Mouse (Mus musculus) cerebellum, adult (tissue): ENCODE measurements around the gene Sypl2.
"Not testable (repeated sequence)": the region's sequence is repeated elsewhere in the genome, so short reads cannot be mapped to it uniquely, and the experiment has no call there.

Experiments used
- ATAC-seq: cut with Nextera tagmentation; 2 replicates; pipeline ENCODE4 v1.9.2; 2017; ENCODE audit warnings: mild to moderate bottlenecking, moderate library complexity, mixed read lengths; ENCODE audit not compliant: insufficient number of reproducible peaks, low FRiP score, low TSS enrichment

Sypl2 gene

DNA sequence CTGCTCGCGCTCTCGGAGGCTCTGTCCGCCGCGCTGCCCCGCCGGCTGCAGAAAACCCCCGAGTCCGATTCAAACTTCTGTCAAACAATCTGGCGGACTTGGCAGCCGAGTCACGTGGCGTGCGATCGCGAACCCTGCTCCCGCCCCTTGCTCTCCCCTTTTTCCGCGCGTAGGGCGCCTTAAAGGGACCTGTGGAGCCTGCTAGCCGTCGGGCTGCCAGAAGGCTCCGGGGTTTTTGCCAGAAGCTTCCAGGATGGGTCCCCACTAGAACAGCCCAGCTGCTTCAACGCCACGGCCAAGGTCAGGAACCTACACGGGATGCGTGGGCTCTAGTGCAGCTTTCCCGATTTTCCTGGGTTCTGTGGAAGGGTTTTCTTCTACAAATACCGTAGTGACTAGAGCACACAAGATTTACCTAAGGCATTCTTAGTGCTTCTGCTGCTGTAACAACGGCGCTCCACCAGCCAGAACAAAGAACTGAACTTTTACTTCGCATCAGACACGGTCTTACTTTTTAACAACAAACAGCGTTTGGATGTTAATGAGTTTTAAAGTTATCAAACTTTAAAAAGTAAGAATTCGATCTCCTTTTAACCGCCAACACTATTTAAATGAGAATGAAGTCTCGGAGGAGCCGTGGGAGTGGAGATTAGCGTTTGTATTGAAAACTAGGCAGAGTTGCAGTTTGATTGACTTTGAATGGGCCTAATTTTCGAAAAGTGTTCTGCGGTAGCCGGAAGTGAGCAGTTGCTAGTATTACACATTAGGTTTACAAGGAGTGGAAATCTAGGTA, at the start of gene Sypl2:
Sypl2 (minus strand) TSS at position 91 of the 793 bp plus-strand sequence.
- ATAC-seq, result no peak

DNA sequence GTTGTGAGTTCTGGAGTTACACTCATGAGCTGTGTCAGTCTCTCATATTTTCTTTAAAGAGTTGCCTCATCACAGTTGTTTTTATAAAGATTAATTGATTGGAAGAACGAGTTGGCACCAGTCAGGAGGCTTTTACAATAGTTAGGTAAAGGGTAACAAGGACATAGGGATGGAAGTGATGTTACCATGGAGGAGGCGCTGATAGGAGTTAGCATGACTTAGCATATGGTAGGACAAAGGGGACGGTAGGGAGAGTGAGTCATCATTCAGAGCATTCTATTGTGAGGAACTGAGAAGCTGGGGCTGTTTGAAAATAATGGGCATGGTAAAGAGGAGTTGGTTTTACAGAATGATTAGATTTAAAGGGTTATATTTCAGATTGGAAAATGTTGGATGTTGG, 32.9 kb upstream of the Sypl2 start:
- ATAC-seq, result no peak

- no peak for ATAC-seq
Measured at GRCm38 (mm10) chr3:108257831-108258500, 31.5 kb upstream of the Sypl2 start.

DNA sequence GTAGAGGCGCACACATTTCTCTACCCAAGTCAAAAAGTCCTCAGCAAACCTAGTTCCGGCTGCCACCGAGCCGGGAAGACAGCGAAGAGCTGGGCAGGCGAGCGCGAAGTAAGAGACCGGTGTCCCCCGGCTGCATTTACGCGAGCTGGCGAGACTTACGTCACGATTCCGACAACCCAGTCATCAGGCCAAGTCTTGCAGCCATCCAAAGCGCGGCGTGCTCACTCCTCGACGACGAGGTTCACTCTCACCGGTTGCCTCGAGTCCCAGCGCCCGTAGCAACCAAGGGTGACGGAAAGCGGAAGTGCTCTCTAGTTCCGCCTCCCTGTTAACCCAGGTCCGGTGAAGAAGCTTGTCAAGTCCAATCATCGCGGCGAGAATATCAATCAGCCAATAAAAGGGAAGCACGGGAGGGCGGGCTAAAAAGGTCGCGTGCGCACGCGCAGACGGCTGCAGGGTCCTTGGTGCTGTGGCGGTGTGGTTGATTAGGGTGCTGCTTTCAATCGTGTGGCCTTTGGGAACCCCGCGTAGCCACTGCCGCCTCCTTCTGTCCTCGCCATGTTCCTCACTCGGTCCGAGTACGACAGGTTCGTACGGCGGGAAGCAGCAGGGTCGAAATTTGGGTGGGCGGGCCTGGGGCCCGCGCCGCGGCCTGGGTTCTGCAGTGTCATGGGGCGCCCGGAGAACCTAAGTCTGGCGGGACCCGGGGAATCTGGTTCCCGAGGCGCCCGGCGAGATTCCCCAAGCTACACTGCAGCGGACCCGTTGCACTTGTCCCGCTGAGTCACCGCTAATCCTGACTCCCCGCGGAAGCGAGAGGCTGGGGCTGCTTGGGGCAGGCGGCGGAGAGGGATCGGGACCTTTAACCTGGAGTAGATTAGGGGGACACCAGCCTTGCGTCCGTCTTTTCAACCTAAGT, 30.5 kb upstream of the Sypl2 start, which contains the start of gene Psma5:
Psma5 (plus strand) TSS at position 208 of the 919 bp plus-strand sequence.
- peak; percentile 100 for ATAC-seq

DNA sequence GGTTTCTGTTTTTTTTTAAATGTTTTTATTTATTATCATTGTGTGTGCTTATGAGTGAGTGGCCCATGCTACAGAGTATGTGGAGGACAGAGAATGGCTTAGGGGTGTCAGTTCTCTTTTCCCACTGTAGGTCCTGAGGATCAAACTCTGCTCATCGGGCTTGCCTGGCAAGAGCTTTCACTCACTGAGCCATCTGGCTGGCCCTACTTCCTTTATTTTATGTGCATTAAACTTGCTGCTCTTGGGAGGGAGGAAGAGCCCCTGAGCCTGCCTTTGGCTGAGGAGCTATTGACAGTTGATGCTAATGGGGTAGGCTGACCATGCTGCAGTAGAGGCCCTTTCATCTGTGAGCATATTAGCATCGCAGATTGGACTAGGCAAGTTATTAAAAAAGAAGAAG, 20.4 kb upstream of the Sypl2 start:
- ATAC-seq, result no peak

DNA sequence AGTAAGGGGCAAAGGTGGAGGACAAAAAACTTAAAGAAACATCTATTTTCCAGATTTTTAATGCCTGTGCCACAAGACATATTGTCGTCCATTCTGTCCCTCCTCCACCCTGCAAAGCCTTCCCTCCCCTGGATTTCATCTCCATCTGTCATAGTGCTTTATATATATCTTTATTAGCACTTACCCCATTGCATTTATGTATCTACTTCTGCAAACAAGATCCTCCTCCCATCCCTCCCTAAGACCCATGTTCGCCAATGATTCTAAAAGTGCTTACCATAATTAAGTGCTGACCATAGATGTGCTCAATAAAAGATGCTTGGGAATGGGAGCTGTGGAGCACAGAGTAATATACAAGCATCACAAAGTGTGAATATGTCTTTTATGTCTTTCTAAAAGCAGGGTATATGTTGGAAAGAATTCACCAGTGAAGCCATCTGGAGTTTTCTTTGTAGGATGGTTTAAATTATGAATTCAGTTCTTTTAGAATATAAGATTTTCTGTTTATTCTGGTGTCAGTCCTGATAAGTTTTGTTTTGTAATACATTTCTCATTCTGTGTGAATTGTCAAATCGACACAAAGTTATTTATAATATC, 14.9 kb upstream of the Sypl2 start:
- no peak for ATAC-seq

DNA sequence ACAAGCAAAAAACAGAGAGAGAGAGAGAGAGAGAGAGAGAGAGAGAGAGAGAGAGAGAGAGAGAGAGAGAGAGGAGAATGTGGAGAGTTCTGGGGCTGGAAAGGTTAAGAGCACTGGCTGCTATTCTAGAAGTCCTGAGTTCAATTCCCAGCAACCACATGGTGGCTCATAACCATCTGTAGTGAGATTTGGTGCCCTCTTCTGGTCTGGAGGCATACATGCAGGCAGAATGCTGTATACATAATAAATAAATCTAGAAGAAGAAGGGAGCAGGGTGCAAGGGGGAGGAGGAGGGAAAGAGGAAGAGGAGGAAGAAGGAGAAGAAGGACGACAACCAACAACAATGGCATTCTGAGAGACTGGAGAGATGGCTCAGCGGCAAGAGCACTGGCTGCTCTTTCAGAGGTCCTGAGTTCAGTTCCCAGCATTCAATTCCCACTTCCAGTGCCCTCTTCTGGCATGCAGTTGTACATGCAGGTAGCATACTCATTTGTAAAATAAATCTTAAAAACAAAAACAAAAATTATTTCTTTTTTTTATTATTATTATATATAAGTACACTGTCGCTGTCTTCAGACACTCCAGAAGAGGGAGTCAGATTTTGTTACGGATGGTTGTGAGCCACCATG, 11.1 kb upstream of the Sypl2 start:
- not testable (repeated sequence) for ATAC-seq

DNA sequence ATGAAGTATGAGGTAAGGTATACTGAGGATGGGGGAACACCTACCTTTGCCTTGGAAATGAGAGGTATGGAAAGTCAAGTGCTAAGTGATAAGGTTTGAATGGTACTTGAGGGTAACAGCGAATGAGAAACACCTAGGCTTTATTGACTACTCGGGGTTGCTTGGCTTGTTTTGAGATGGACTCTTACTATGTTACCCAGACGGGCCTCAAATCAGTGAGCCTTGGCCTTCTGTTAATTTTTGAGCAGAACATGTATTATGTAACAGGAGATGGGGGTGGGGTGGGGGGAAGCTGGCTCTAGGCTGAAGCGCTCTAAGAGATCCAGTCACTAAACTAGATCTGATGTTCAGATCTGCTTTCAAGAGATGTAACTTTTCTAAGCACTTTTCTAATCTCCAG, 5.2 kb upstream of the Sypl2 start:
- ATAC-seq, result no peak

- ATAC-seq, result no peak
Measured at GRCm38 (mm10) chr3:108227521-108227920, 1.1 kb upstream of the Sypl2 start.

- ATAC-seq, result no peak
Measured at GRCm38 (mm10) chr3:108225711-108226557, 514 bp downstream of the Sypl2 start.

- ATAC-seq, result no peak
Measured at GRCm38 (mm10) chr3:108220661-108221060, 5.8 kb downstream of the Sypl2 start.

GRCm38 (mm10) chr3:108214734-108215133, 11.7 kb downstream of the Sypl2 start:
- no peak for ATAC-seq

DNA sequence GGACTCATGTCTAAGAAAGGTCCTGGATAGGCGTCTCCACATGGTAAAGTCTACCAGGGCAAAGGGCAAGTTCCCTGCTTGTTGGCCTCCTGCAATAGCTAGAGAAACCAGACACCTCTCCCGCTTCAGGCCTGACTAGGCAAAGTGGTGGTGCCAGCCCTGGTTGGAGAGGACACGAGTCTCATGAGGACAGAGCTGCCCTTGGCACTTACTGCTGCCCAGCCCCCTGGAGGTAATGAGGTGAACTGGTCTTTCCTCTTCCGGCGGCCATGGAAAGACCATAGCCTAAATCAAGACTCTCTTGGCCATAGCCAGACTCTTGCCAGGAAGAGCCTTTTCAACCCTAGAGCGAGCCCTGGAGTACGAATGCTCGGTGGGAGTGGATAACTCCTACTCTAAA, 14.0 kb downstream of the Sypl2 start:
- ATAC-seq, result no peak

DNA sequence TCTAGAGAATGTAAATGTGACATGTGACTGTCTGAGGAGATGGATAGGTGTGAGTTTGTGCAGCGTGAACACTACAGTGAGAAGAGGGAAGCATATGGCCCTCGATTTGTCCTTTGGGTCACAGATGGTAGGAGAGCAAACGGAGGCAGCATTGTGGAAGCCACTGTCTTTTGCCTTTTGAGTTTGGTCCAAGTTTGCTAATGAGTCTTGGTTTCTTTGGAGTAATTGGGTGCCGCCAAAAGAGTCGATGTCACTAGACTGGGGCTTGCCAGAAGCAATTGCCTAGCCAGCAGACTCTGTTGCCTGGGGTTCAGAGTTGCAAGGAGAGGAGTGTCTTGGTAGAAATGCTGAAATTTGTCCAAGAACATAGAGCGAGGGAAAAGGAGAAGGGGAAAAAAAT, 14.6 kb downstream of the Sypl2 start:
- ATAC-seq, result no peak

GRCm38 (mm10) chr3:108210771-108211139, 15.7 kb downstream of the Sypl2 start, which contains the start of gene Atxn7l2:
TSS of gene Atxn7l2 (minus strand) at chr3:108210934.
- peak; percentile 52 for ATAC-seq

GRCm38 (mm10) chr3:108209946-108210770, 16.3 kb downstream of the Sypl2 start:
- peak; percentile 85 for ATAC-seq

GRCm38 (mm10) chr3:108209536-108209935, 16.9 kb downstream of the Sypl2 start:
- ATAC-seq, result no peak

DNA sequence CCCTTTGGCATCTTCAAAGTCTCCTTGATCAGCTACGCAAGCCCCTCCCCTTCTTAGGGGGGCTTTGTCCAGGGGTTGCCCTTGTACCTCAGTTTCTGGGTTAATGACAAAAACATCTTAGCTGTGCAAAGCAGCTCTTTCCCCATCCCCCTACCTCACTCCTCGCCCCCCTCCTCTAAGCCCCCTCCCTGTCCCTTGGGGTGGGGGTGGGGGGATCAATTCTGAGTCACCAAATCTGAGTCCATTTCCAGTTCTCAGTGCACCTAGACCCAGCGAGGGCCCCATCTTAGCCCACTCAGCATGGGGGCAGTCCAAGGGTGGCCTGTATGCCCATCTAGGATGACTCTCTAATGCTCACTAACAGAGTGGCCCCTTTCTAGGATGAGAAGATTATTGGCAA, 17.4 kb downstream of the Sypl2 start:
- ATAC-seq, result no peak
